In the genomic region with DNA sequence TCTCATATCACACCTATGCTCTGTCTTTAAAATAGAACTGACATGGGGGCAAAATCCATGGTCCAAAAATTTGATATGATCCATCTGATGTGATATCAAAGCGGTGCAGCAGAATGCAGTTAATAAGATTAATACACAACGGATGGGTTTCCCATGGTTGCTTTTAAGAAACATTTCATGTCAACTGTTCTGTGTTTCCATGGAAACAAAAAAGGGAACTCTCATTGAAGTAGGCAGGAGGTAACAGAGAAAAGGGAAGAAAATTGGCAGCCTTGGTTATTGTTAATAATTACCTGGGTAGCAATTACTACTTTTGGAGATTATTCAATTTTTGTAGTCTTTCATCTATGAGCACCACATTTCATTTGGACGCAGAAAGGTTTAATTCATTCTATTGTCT, we compare ENCODE assay signal across 13 mouse cellular contexts.
"Had no signal": no experiment of that assay in that cellular context is flagged by ENCODE, and none has a peak within 500 bp of the region (broad histone marks: within the 10 kb centered on the region; RNA-seq: fewer than 3 reads in every experiment).

No protein-coding gene starts in this region.

- DNase-seq: kidney, adult 8-10 months; kidney, postnatal 10 days; lung, postnatal 14 days; thymus, postnatal 4 days had no signal

- H3K4me2 ChIP-seq: liver, embryonic 12.5 days; lung, embryonic 15.5 days; neural tube, embryonic 15.5 days had no signal

- H3K9ac ChIP-seq: liver, embryonic 12.5 days; lung, embryonic 15.5 days; neural tube, embryonic 15.5 days had no signal

- H3K27ac ChIP-seq: left cerebral cortex, adult 2 months; limb, embryonic 10.5 days; liver, embryonic 12.5 days; lung, embryonic 15.5 days; macrophage; neural tube, embryonic 15.5 days; stomach, postnatal 0 days had no signal

- H3K4me3 ChIP-seq: left cerebral cortex, adult 2 months; limb, embryonic 10.5 days; liver, embryonic 12.5 days; lung, embryonic 15.5 days; myocyte; neural tube, embryonic 15.5 days had no signal

- H3K36me3 ChIP-seq: limb, embryonic 10.5 days; liver, embryonic 12.5 days; lung, embryonic 15.5 days; neural tube, embryonic 15.5 days had no signal

- H3K27me3 ChIP-seq: liver, embryonic 12.5 days; lung, embryonic 15.5 days; neural tube, embryonic 15.5 days had no signal

- H3K9me3 ChIP-seq: limb, embryonic 10.5 days; liver, embryonic 12.5 days; lung, embryonic 15.5 days; neural tube, embryonic 15.5 days had no signal

- ATAC-seq: intestine, embryonic 16.5 days; liver, embryonic 12.5 days had no signal

- H3K4me1 ChIP-seq: liver, embryonic 12.5 days had no signal
